ENCODE assay signal across 14 mouse cellular contexts in the genomic region with DNA sequence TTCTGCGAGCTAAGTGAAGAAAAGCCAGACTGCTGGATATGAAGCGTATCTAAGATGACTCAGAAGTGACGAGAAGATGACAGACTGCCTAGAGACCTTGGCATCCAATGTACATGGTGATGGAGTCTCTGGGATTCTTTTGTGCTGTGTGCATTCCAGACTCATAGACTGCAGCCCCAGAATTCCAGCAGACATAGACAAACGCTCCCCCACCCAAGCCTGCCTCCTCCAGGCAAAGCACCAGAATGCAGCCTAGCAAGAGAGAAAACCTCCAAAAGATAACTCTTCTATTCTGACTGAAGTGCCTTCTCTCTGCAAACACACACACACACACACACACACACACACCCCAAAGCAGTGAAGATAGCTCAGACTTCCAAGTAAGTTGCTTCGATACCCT. TPM values are rescaled to one million over a fixed set of nuclear protein-coding genes. Genes with fewer than 3 reads are reported as not detected.
DNase-seq lines count a peak whose midpoint lies in the region; ATAC-seq and TF ChIP-seq lines count a peak whose summit lies in the region.
"Had no signal": no experiment of that assay in that cellular context is flagged by ENCODE, and none has a peak within 500 bp of the region (broad histone marks: within the 10 kb centered on the region; RNA-seq: fewer than 3 reads in every experiment).

No protein-coding gene starts in this region.

- H3K36me3 ChIP-seq in forebrain, postnatal 0 days (ENCODE audit: insufficient read depth), result no peaks in the 10 kb centered on the region
- no peaks in the 10 kb centered on the region for H3K36me3 ChIP-seq in forebrain, embryonic 13.5 days (ENCODE audit: poor library complexity, severe bottlenecking)
- H3K36me3 ChIP-seq in liver, postnatal 0 days (replicated peaks; ENCODE audit: insufficient read depth, low read length), result no peaks in the 10 kb centered on the region
- H3K36me3 ChIP-seq in liver, embryonic 12.5 days, result no peaks in the 10 kb centered on the region
- H3K36me3 ChIP-seq: forebrain, embryonic 10.5 days; heart, embryonic 15.5 days had no signal

- peak; percentile 18; the same call in 1 of the 2 replicates for TF ChIP-seq CTCF in forebrain, postnatal 0 days (IDR thresholded peaks at IDR 0.05; ENCODE audit: low read depth)
- TF ChIP-seq CTCF in liver, postnatal 0 days (IDR thresholded peaks at IDR 0.05; ENCODE audit: low read depth), result peak; percentile 26

- no peaks in the 10 kb centered on the region for H3K4me1 ChIP-seq in forebrain, postnatal 0 days (ENCODE audit: insufficient read depth)
- peaks cover 4% of the 10 kb centered on the region; the same call in 1 of the 2 replicates for H3K4me1 ChIP-seq in forebrain, embryonic 13.5 days
- no peaks in the 10 kb centered on the region; the same call in 1 of the 2 replicates for H3K4me1 ChIP-seq in liver, postnatal 0 days (ENCODE audit: insufficient read depth)
- peaks cover 4% of the 10 kb centered on the region; the same call in 1 of the 2 replicates for H3K4me1 ChIP-seq in liver, embryonic 12.5 days

- H3K27ac ChIP-seq in forebrain, postnatal 0 days (ENCODE audit: low read depth, low read length), result no peak overlapping the region
- no peak overlapping the region for H3K27ac ChIP-seq in forebrain, embryonic 13.5 days
- peak overlapping the region; percentile 48; the same call in 1 of the 2 replicates for H3K27ac ChIP-seq in liver, postnatal 0 days (ENCODE audit: low read depth)
- no peak overlapping the region for H3K27ac ChIP-seq in liver, embryonic 12.5 days
- H3K27ac ChIP-seq: forebrain, embryonic 10.5 days; heart, embryonic 15.5 days had no signal

- H3K4me2 ChIP-seq in forebrain, postnatal 0 days (ENCODE audit: low read depth), result no peak overlapping the region
- no peak overlapping the region for H3K4me2 ChIP-seq in forebrain, embryonic 13.5 days
- H3K4me2 ChIP-seq in liver, postnatal 0 days (ENCODE audit: low read depth, low read length), result no peak overlapping the region
- no peak overlapping the region for H3K4me2 ChIP-seq in liver, embryonic 12.5 days
- H3K4me2 ChIP-seq: heart, embryonic 15.5 days had no signal

- H3K9me3 ChIP-seq in forebrain, postnatal 0 days (ENCODE audit: low read length), result no peaks in the 10 kb centered on the region
- no peaks in the 10 kb centered on the region for H3K9me3 ChIP-seq in forebrain, embryonic 13.5 days (replicated peaks)
- no peaks in the 10 kb centered on the region for H3K9me3 ChIP-seq in liver, postnatal 0 days (ENCODE audit: low read length)
- H3K9me3 ChIP-seq in liver, embryonic 12.5 days (replicated peaks), result no peaks in the 10 kb centered on the region
- H3K9me3 ChIP-seq: forebrain, embryonic 10.5 days; heart, embryonic 15.5 days had no signal

- no peak for TF ChIP-seq EP300 in liver, postnatal 0 days (IDR thresholded peaks at IDR 0.05; ENCODE audit: low read depth)

- no peak overlapping the region for H3K4me3 ChIP-seq in forebrain, postnatal 0 days (ENCODE audit: low read depth, low read length)
- H3K4me3 ChIP-seq in forebrain, embryonic 13.5 days, result no peak overlapping the region
- H3K4me3 ChIP-seq in liver, postnatal 0 days (ENCODE audit: low read depth, low read length), result no peak overlapping the region
- no peak overlapping the region for H3K4me3 ChIP-seq in liver, embryonic 12.5 days
- H3K4me3 ChIP-seq: forebrain, embryonic 10.5 days; heart, embryonic 15.5 days had no signal

- H3K9ac ChIP-seq in forebrain, postnatal 0 days, result no peak overlapping the region
- no peak overlapping the region for H3K9ac ChIP-seq in forebrain, embryonic 13.5 days
- no peak overlapping the region for H3K9ac ChIP-seq in liver, postnatal 0 days (replicated peaks)
- H3K9ac ChIP-seq in liver, embryonic 12.5 days, result no peak overlapping the region
- H3K9ac ChIP-seq: heart, embryonic 15.5 days had no signal

- ATAC-seq in forebrain, postnatal 0 days, result no peak
- no peak for ATAC-seq in forebrain, embryonic 13.5 days
- no peak; the same call in 1 of the 2 replicates for ATAC-seq in liver, postnatal 0 days
- ATAC-seq in liver, embryonic 12.5 days, result no peak
- no peak; the same call in 1 of the 2 replicates for ATAC-seq in frontal cortex, adult (ENCODE audit: low TSS enrichment)
- no peak for ATAC-seq in cerebellum, adult (ENCODE audit: insufficient number of reproducible peaks, low FRiP score, low TSS enrichment)
- ATAC-seq: hindbrain, embryonic 16.5 days had no signal

- no peaks in the 10 kb centered on the region for H3K27me3 ChIP-seq in forebrain, postnatal 0 days (ENCODE audit: insufficient read depth, low read length)
- H3K27me3 ChIP-seq in forebrain, embryonic 13.5 days, result no peaks in the 10 kb centered on the region
- H3K27me3 ChIP-seq in liver, postnatal 0 days (ENCODE audit: insufficient read depth, low read length), result no peaks in the 10 kb centered on the region
- H3K27me3 ChIP-seq in liver, embryonic 12.5 days (replicated peaks), result 0 out of 2 replicates have a peak, but pooled peaks cover 3% of the 10 kb centered on the region
- H3K27me3 ChIP-seq: heart, embryonic 15.5 days had no signal

- DNase-seq in forebrain, postnatal 0 days, result no peak
- no peak for DNase-seq in liver, postnatal 0 days
- peak; percentile 85 for DNase-seq in ZHBTc4 (ENCODE audit: low read depth, low spot score)
- peak; percentile 16 for DNase-seq in retina, embryonic 14.5 days (ENCODE audit: low spot score)
- DNase-seq: kidney, postnatal 14 days; layer of hippocampus, postnatal 36 days; thymus, postnatal 14 days had no signal

- 67% methylated on average over 5 of the region's 5 CpGs for WGBS in forebrain, postnatal 0 days
- WGBS in forebrain, embryonic 13.5 days, result 79% methylated on average over 5 of the region's 5 CpGs
- 58% methylated on average over 5 of the region's 5 CpGs for WGBS in liver, postnatal 0 days (ENCODE audit: insufficient replicate concordance)
- 61% methylated on average over 5 of the region's 5 CpGs for WGBS in liver, embryonic 12.5 days (ENCODE audit: insufficient replicate concordance)

RNA-seq across cellular contexts. Expression of a gene that starts 22.3 kb away (rescaled TPM):
- total RNA-seq in forebrain, postnatal 0 days (2014; rRNA removed), result 68.9 and 71.9 TPM in 2 replicates
- 9.5 and 9.9 TPM in 2 replicates for polyA plus RNA-seq in forebrain, postnatal 0 days (2015; fragmentation: Nextera tagmentation; extraction: Ambion mirVana)
- 14.1 and 15.4 TPM in 2 replicates for polyA plus RNA-seq in forebrain, embryonic 13.5 days (2015; fragmentation: Nextera tagmentation; extraction: Ambion mirVana)
- polyA plus RNA-seq in liver, postnatal 0 days (2015; fragmentation: Nextera tagmentation; extraction: Ambion mirVana), result 4.9 and 5.7 TPM in 2 replicates
- 8.4 and 9.7 TPM in 2 replicates for polyA plus RNA-seq in liver, embryonic 12.5 days (2016; fragmentation: Nextera tagmentation; extraction: Ambion mirVana)

RNA-seq across cellular contexts. Expression of a gene that starts 31.3 kb away (rescaled TPM):
- total RNA-seq in forebrain, postnatal 0 days (2014; rRNA removed), result 32.8 and 41.9 TPM in 2 replicates
- 14.5 and 17.3 TPM in 2 replicates for polyA plus RNA-seq in forebrain, postnatal 0 days (2015; fragmentation: Nextera tagmentation; extraction: Ambion mirVana)
- polyA plus RNA-seq in forebrain, embryonic 13.5 days (2015; fragmentation: Nextera tagmentation; extraction: Ambion mirVana), result 18.6 and 20.6 TPM in 2 replicates
- polyA plus RNA-seq in liver, postnatal 0 days (2015; fragmentation: Nextera tagmentation; extraction: Ambion mirVana), result 0.18 and 0.27 TPM in 2 replicates
- 0.26 and 0.31 TPM in 2 replicates for polyA plus RNA-seq in liver, embryonic 12.5 days (2016; fragmentation: Nextera tagmentation; extraction: Ambion mirVana)

RNA-seq across cellular contexts. Expression of a gene that starts 35.4 kb away (rescaled TPM):
- 1.8 and 2.1 TPM in 2 replicates for total RNA-seq in forebrain, postnatal 0 days (2014; rRNA removed)
- 0.65 and 0.86 TPM in 2 replicates for polyA plus RNA-seq in forebrain, postnatal 0 days (2015; fragmentation: Nextera tagmentation; extraction: Ambion mirVana)
- polyA plus RNA-seq in forebrain, embryonic 13.5 days (2015; fragmentation: Nextera tagmentation; extraction: Ambion mirVana), result 1.2 TPM in 2 replicates
- 0.92 and 1.00 TPM in 2 replicates for polyA plus RNA-seq in liver, postnatal 0 days (2015; fragmentation: Nextera tagmentation; extraction: Ambion mirVana)
- polyA plus RNA-seq in liver, embryonic 12.5 days (2016; fragmentation: Nextera tagmentation; extraction: Ambion mirVana), result 2.9 and 3.1 TPM in 2 replicates

Comparison
In these comparisons a context has a peak if more than half of its experiments do, and no peak if none do; other contexts are left out.
1. DNase-seq: peak in ZHBTc4 (single experiment) and retina, embryonic 14.5 days (single experiment); none in forebrain, postnatal 0 days (single experiment) and liver, postnatal 0 days (single experiment).
2. RNA of a gene that starts 31.3 kb away (polyA plus RNA-seq): 18.6 to 20.6 TPM in forebrain, embryonic 13.5 days and 14.5 to 17.3 TPM in forebrain, postnatal 0 days; 0.26 to 0.31 TPM in liver, embryonic 12.5 days and 0.18 to 0.27 TPM in liver, postnatal 0 days; every median in the first group is over 10 times any median in the second.